Mouse (Mus musculus): ENCODE measurements around the gene Klhdc8a.

The Klhdc8a gene

GRCm38 (mm10) chr1:132353389-132353788, 55.0 kb downstream of the Klhdc8a start:
- H3K27me3 ChIP-seq (ENCODE audit: control insufficient read depth, insufficient read depth, low read length, poor library complexity, severe bottlenecking): no peaks in the 10 kb centered on the region
- peaks cover 7% of the 10 kb centered on the region for H3K36me3 ChIP-seq (ENCODE audit: control insufficient read depth, insufficient read depth, low read length, poor library complexity, severe bottlenecking)
- DNase-seq (ENCODE audit: low read depth, low spot score): no peak

GRCm38 (mm10) chr1:132354234-132354633, 55.8 kb downstream of the Klhdc8a start:
- Histone ChIP-seq H3K36me3 (ENCODE audit: control insufficient read depth, insufficient read depth, low read length, poor library complexity, severe bottlenecking) (peaks cover 7% of the 10 kb centered on the region; the same call in 1 of the 2 replicates), H3K27me3 (ENCODE audit: control insufficient read depth, insufficient read depth, low read length, poor library complexity, severe bottlenecking) (no peaks in the 10 kb centered on the region)
- DNase-seq (ENCODE audit: low read depth, low spot score): no peak

- no peak for DNase-seq (ENCODE audit: low read depth, low spot score)
- Histone ChIP-seq H3K27me3 (ENCODE audit: control insufficient read depth, insufficient read depth, low read length, poor library complexity, severe bottlenecking) (no peaks in the 10 kb centered on the region), H3K36me3 (ENCODE audit: control insufficient read depth, insufficient read depth, low read length, poor library complexity, severe bottlenecking) (peaks cover 6% of the 10 kb centered on the region; the same call in 1 of the 2 replicates)
Measured at GRCm38 (mm10) chr1:132355162-132355601, 56.8 kb downstream of the Klhdc8a start.

- H3K27me3 ChIP-seq (ENCODE audit: control insufficient read depth, insufficient read depth, low read length, poor library complexity, severe bottlenecking): no peaks in the 10 kb centered on the region
- DNase-seq (ENCODE audit: low read depth, low spot score): peak; percentile 91
- peaks cover 3% of the 10 kb centered on the region; the same call in 1 of the 2 replicates for H3K36me3 ChIP-seq (ENCODE audit: control insufficient read depth, insufficient read depth, low read length, poor library complexity, severe bottlenecking)
Measured at GRCm38 (mm10) chr1:132355841-132356242, 57.4 kb downstream of the Klhdc8a start.

- DNase-seq (ENCODE audit: low read depth, low spot score): no peak
- H3K36me3 ChIP-seq (ENCODE audit: control insufficient read depth, insufficient read depth, low read length, poor library complexity, severe bottlenecking): no peaks in the 10 kb centered on the region
- H3K27me3 ChIP-seq (ENCODE audit: control insufficient read depth, insufficient read depth, low read length, poor library complexity, severe bottlenecking): no peaks in the 10 kb centered on the region
Measured at GRCm38 (mm10) chr1:132356841-132357240, 58.4 kb downstream of the Klhdc8a start.
